9 mouse cellular contexts compared by ENCODE assay signal in genomic region chr10:74967651-74968267, GRCm38 (mm10). TPM values are rescaled to one million over a fixed set of nuclear protein-coding genes. Genes with fewer than 3 reads are reported as not detected.
DNase-seq lines count a peak whose midpoint lies in the region; ATAC-seq and TF ChIP-seq lines count a peak whose summit lies in the region.
"Had no signal": no experiment of that assay in that cellular context is flagged by ENCODE, and none has a peak within 500 bp of the region (broad histone marks: within the 10 kb centered on the region; RNA-seq: fewer than 3 reads in every experiment).

No protein-coding gene starts in this region.

- H3K9me3 ChIP-seq in lung, embryonic 14.5 days (ENCODE audit: low read depth, low read length) = no peaks in the 10 kb centered on the region
- H3K9me3 ChIP-seq in forebrain, embryonic 15.5 days = no peaks in the 10 kb centered on the region
- no peaks in the 10 kb centered on the region for H3K9me3 ChIP-seq in limb, embryonic 11.5 days (ENCODE audit: control insufficient read depth, low read length)
- H3K9me3 ChIP-seq in neural tube, embryonic 15.5 days (replicated peaks) = no peaks in the 10 kb centered on the region

- peak overlapping the region; percentile 60 for H3K4me3 ChIP-seq in lung, embryonic 14.5 days (ENCODE audit: low read depth, low read length)
- peak overlapping the region; percentile 61 for H3K4me3 ChIP-seq in forebrain, embryonic 15.5 days
- peak overlapping the region; percentile 58 for H3K4me3 ChIP-seq in limb, embryonic 11.5 days (ENCODE audit: low read depth, low read length)
- H3K4me3 ChIP-seq in neural tube, embryonic 15.5 days (replicated peaks) = peak overlapping the region; percentile 78

- peak overlapping the region; percentile 48 for H3K9ac ChIP-seq in lung, embryonic 14.5 days
- peak overlapping the region; percentile 66 for H3K9ac ChIP-seq in forebrain, embryonic 15.5 days (replicated peaks)
- no peak overlapping the region; the same call in 1 of the 2 replicates for H3K9ac ChIP-seq in limb, embryonic 11.5 days (ENCODE audit: low read length)
- peak overlapping the region; percentile 77 for H3K9ac ChIP-seq in neural tube, embryonic 15.5 days (replicated peaks)

- ATAC-seq in lung, embryonic 14.5 days (ENCODE audit: insufficient read depth) = no peak
- no peak; the same call in 1 of the 2 replicates for ATAC-seq in forebrain, embryonic 15.5 days (replicated peaks)
- ATAC-seq in limb, embryonic 11.5 days (ENCODE audit: insufficient number of reproducible peaks, low FRiP score, low TSS enrichment, low read depth) = peak; percentile 14; the same call in 1 of the 2 replicates
- ATAC-seq in neural tube, embryonic 15.5 days (ENCODE audit: low FRiP score) = peak; percentile 3

- H3K4me1 ChIP-seq in lung, embryonic 14.5 days (ENCODE audit: insufficient read depth) = 0 out of 2 replicates have a peak, but pooled peaks cover 3% of the 10 kb centered on the region
- H3K4me1 ChIP-seq in forebrain, embryonic 15.5 days = peaks cover 19% of the 10 kb centered on the region
- no peaks in the 10 kb centered on the region for H3K4me1 ChIP-seq in limb, embryonic 11.5 days (ENCODE audit: control insufficient read depth, insufficient read depth, low read length)
- H3K4me1 ChIP-seq in neural tube, embryonic 15.5 days = peaks cover 36% of the 10 kb centered on the region

- H3K27me3 ChIP-seq in lung, embryonic 14.5 days (ENCODE audit: insufficient read depth, low read length) = peaks cover 19% of the 10 kb centered on the region; the same call in 1 of the 2 replicates
- H3K27me3 ChIP-seq in forebrain, embryonic 15.5 days = no peaks in the 10 kb centered on the region
- peaks cover 22% of the 10 kb centered on the region for H3K27me3 ChIP-seq in limb, embryonic 11.5 days (ENCODE audit: control insufficient read depth, insufficient read depth, low read length)
- H3K27me3 ChIP-seq in neural tube, embryonic 15.5 days (replicated peaks) = 0 out of 2 replicates have a peak, but pooled peaks cover 9% of the 10 kb centered on the region

- TF ChIP-seq CTCF in lung, embryonic 14.5 days (IDR thresholded peaks at IDR 0.05; ENCODE audit: low read depth) = no peak

- H3K27ac ChIP-seq in lung, embryonic 14.5 days (ENCODE audit: low read depth) = no peak overlapping the region
- H3K27ac ChIP-seq in forebrain, embryonic 15.5 days (replicated peaks) = 0 out of 2 replicates have a peak overlapping the region, but pooled peaks have one; percentile 9
- no peak overlapping the region for H3K27ac ChIP-seq in limb, embryonic 11.5 days (replicated peaks; ENCODE audit: low read depth, low read length)
- H3K27ac ChIP-seq in neural tube, embryonic 15.5 days (replicated peaks) = peak overlapping the region; percentile 82
- H3K27ac ChIP-seq: macrophage had no signal

- DNase-seq in lung, embryonic 14.5 days = no peak
- DNase-seq in lung, postnatal 14 days = no peak
- peak; percentile 81 for DNase-seq in cerebellum, adult 9-11 months
- no peak for DNase-seq in limb, embryonic 11.5 days (ENCODE audit: low spot score)
- no peak for DNase-seq in adrenal gland, postnatal 4 days (ENCODE audit: low spot score in 2 of 2)
- DNase-seq in T-cell, adult 2 months (ENCODE audit: low spot score) = no peak

- H3K36me3 ChIP-seq in lung, embryonic 14.5 days (ENCODE audit: insufficient read depth) = no peaks in the 10 kb centered on the region
- H3K36me3 ChIP-seq in forebrain, embryonic 15.5 days = no peaks in the 10 kb centered on the region
- no peaks in the 10 kb centered on the region for H3K36me3 ChIP-seq in limb, embryonic 11.5 days (ENCODE audit: control insufficient read depth, insufficient read depth, low read length)
- H3K36me3 ChIP-seq in neural tube, embryonic 15.5 days = no peaks in the 10 kb centered on the region

- H3K4me2 ChIP-seq in lung, embryonic 14.5 days = peak overlapping the region; percentile 95
- H3K4me2 ChIP-seq in forebrain, embryonic 15.5 days (replicated peaks) = peak overlapping the region; percentile 69
- peak overlapping the region; percentile 96 for H3K4me2 ChIP-seq in limb, embryonic 11.5 days (ENCODE audit: low read depth, severe bottlenecking)
- H3K4me2 ChIP-seq in neural tube, embryonic 15.5 days = peak overlapping the region; percentile 78

- 4% methylated on average over 25 of the region's 25 CpGs for WGBS in lung, embryonic 14.5 days
- 2% methylated on average over 25 of the region's 25 CpGs for WGBS in forebrain, embryonic 15.5 days
- WGBS in limb, embryonic 11.5 days = 2% methylated on average over 25 of the region's 25 CpGs
- 2% methylated on average over 25 of the region's 25 CpGs for WGBS in neural tube, embryonic 15.5 days

RNA-seq across cellular contexts. Expression of gene Gnaz, which starts 0.8 kb away (rescaled TPM):
- polyA plus RNA-seq in lung, embryonic 14.5 days (2014; fragmentation: Nextera tagmentation; extraction: Ambion mirVana) = 2.9 and 3.2 TPM in 2 replicates
- polyA plus RNA-seq in forebrain, embryonic 15.5 days (2015; fragmentation: Nextera tagmentation; extraction: Ambion mirVana) = 40.9 and 44.9 TPM in 2 replicates
- polyA plus RNA-seq in limb, embryonic 11.5 days (2014; fragmentation: Nextera tagmentation; extraction: Ambion mirVana) = 2.5 and 3.1 TPM in 2 replicates
- polyA plus RNA-seq in neural tube, embryonic 15.5 days (2015; fragmentation: Nextera tagmentation; extraction: Ambion mirVana) = 70.2 and 87.5 TPM in 2 replicates
- total RNA-seq in adrenal gland, postnatal 4 days (2021) = 10 to 100 TPM in 1 of 2 experiments, 1 to 10 TPM in 1; 7.2 to 10.8 TPM

Comparison
In these comparisons a context has a peak if more than half of its experiments do, and no peak if none do; other contexts are left out.
1. ATAC-seq: peak in limb, embryonic 11.5 days (single experiment) and neural tube, embryonic 15.5 days (single experiment); none in lung, embryonic 14.5 days (single experiment) and forebrain, embryonic 15.5 days (single experiment).
2. H3K27ac ChIP-seq: peak in forebrain, embryonic 15.5 days (single experiment) and neural tube, embryonic 15.5 days (single experiment); none in lung, embryonic 14.5 days (single experiment) and limb, embryonic 11.5 days (single experiment).
3. RNA of gene Gnaz, which starts 0.8 kb away (polyA plus RNA-seq): 70.2 to 87.5 TPM in neural tube, embryonic 15.5 days and 40.9 to 44.9 TPM in forebrain, embryonic 15.5 days; 2.9 to 3.2 TPM in lung, embryonic 14.5 days and 2.5 to 3.1 TPM in limb, embryonic 11.5 days; every median in the first group is over 10 times any median in the second.
4. Peak in every context shown above with its lines, with median percentiles within 50 percentile points of each other: H3K4me2 ChIP-seq and H3K4me3 ChIP-seq.